Mouse (Mus musculus): Measurements from ENCODE around the gene Cfap99.

The Cfap99 gene

GRCm38 (mm10) chr5:34278058-34278457, 10.3 kb upstream of the Cfap99 start:
- DNase-seq (ENCODE audit: low read depth, low spot score) = no peak

GRCm38 (mm10) chr5:34279214-34279613, 9.2 kb upstream of the Cfap99 start:
- DNase-seq (ENCODE audit: low read depth, low spot score) = no peak

GRCm38 (mm10) chr5:34280976-34281375, 7.4 kb upstream of the Cfap99 start:
- no peak for DNase-seq (ENCODE audit: low read depth, low spot score)

- DNase-seq (ENCODE audit: low read depth, low spot score) = no peak
These were observed 5.0 kb upstream of the Cfap99 start for GRCm38 (mm10) chr5:34283355-34283754.

GRCm38 (mm10) chr5:34284156-34284750, 4.1 kb upstream of the Cfap99 start:
- no peak for DNase-seq (ENCODE audit: low read depth, low spot score)

GRCm38 (mm10) chr5:34285285-34285684, 3.1 kb upstream of the Cfap99 start:
- no peak for DNase-seq (ENCODE audit: low read depth, low spot score)

- DNase-seq (ENCODE audit: low read depth, low spot score) = no peak
These were observed 1.9 kb upstream of the Cfap99 start for GRCm38 (mm10) chr5:34286516-34286915.

- DNase-seq (ENCODE audit: low read depth, low spot score) = no peak
These were observed 1.2 kb upstream of the Cfap99 start for GRCm38 (mm10) chr5:34287001-34287837.

GRCm38 (mm10) chr5:34287838-34288145, 608 bp upstream of the Cfap99 start:
- DNase-seq (ENCODE audit: low read depth, low spot score) = no peak

GRCm38 (mm10) chr5:34289286-34289685, 886 bp downstream of the Cfap99 start:
- no peak for DNase-seq (ENCODE audit: low read depth, low spot score)

- no peak for DNase-seq (ENCODE audit: low read depth, low spot score)
These were observed 5.0 kb downstream of the Cfap99 start for GRCm38 (mm10) chr5:34293363-34293762.

GRCm38 (mm10) chr5:34294696-34295095, 6.3 kb downstream of the Cfap99 start:
- DNase-seq (ENCODE audit: low read depth, low spot score) = no peak

GRCm38 (mm10) chr5:34295141-34295540, 6.7 kb downstream of the Cfap99 start:
- DNase-seq (ENCODE audit: low read depth, low spot score) = no peak

- no peak for DNase-seq (ENCODE audit: low read depth, low spot score)
These were observed 9.7 kb downstream of the Cfap99 start for GRCm38 (mm10) chr5:34298061-34298460.

- DNase-seq (ENCODE audit: low read depth, low spot score) = no peak
These were observed 10.6 kb downstream of the Cfap99 start for GRCm38 (mm10) chr5:34298937-34299535.

- no peak for DNase-seq (ENCODE audit: low read depth, low spot score)
These were observed 14.0 kb downstream of the Cfap99 start for GRCm38 (mm10) chr5:34302377-34302776.

GRCm38 (mm10) chr5:34309016-34309415, 20.6 kb downstream of the Cfap99 start:
- DNase-seq (ENCODE audit: low read depth, low spot score) = no peak

- no peak for DNase-seq (ENCODE audit: low read depth, low spot score)
These were observed 31.2 kb downstream of the Cfap99 start for GRCm38 (mm10) chr5:34319491-34320034.

- DNase-seq (ENCODE audit: low read depth, low spot score) = no peak
These were observed 32.8 kb downstream of the Cfap99 start for GRCm38 (mm10) chr5:34321236-34321635.

GRCm38 (mm10) chr5:34325286-34325685, 36.9 kb downstream of the Cfap99 start:
- DNase-seq (ENCODE audit: low read depth, low spot score) = no peak

GRCm38 (mm10) chr5:34326249-34326691, 37.9 kb downstream of the Cfap99 start:
- no peak for DNase-seq (ENCODE audit: low read depth, low spot score)

GRCm38 (mm10) chr5:34326875-34327576, 38.6 kb downstream of the Cfap99 start:
- no peak for DNase-seq (ENCODE audit: low read depth, low spot score)
